Comparison of ENCODE assay signal across 8 mouse cellular contexts in the genomic region with DNA sequence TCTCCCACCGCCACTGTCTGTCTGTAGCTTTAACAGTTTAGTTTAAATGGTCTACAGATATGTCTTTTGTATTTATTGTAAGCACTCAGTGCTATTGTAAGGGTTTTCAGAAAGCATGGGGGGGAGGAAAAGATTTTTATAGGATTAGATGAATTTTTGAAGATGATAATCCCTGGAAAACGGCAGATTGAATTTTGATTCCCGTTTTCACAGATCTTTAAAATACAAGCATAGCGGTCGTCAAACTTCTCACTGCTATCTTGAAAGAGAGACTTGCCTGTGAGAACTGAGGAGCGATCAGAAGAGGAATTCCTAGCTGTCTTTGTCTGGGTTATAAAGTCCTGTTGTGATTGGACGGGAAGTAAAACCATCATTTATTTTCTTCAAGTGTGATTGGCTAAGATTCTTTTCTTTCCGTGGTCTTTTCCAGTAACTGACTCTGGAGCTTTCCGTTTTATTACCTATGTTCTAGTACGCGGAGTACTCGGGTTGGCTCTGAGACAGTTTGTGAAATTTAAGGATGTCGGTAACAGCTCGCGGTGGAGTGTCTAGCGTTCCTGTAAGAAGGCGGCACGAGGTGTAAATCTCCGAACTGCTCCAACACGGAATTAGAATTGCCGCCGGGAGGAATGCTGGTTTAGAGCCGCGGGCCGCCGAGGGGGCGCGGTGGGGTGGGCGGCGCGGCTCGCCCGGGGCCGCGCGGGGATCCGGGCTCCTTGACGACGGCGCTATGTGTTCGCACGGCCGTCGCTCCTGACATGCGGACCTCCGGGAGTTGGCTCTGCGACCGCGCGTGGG. TPM values are rescaled to one million over a fixed set of nuclear protein-coding genes. Genes with fewer than 3 reads are reported as not detected.
DNase-seq lines count a peak whose midpoint lies in the region; ATAC-seq and TF ChIP-seq lines count a peak whose summit lies in the region.

No protein-coding gene starts in this region.

- H3K9me3 ChIP-seq in hindbrain, postnatal 0 days (ENCODE audit: low read length) = no peaks in the 10 kb centered on the region
- no peaks in the 10 kb centered on the region for H3K9me3 ChIP-seq in megakaryocyte, embryonic 14.5 days
- no peaks in the 10 kb centered on the region for H3K9me3 ChIP-seq in stomach, postnatal 0 days (ENCODE audit: control insufficient read depth, low read length)

- 0 out of 2 replicates have a peak, but pooled peaks have one; percentile 21 for TF ChIP-seq POLR2A in cortical plate, adult 2 months (IDR thresholded peaks at IDR 0.05; ENCODE audit: extremely low read depth, insufficient read depth, low read length)

- no peaks in the 10 kb centered on the region for H3K27me3 ChIP-seq in hindbrain, postnatal 0 days (ENCODE audit: insufficient read depth, low read length)
- peaks cover 9% of the 10 kb centered on the region for H3K27me3 ChIP-seq in megakaryocyte, embryonic 14.5 days (replicated peaks)
- no peaks in the 10 kb centered on the region for H3K27me3 ChIP-seq in stomach, postnatal 0 days (ENCODE audit: control insufficient read depth, insufficient read depth, low read length)

- H3K9ac ChIP-seq in hindbrain, postnatal 0 days (replicated peaks; ENCODE audit: low read length) = peak overlapping the region; percentile 85
- H3K9ac ChIP-seq in stomach, postnatal 0 days (ENCODE audit: low read length) = peak overlapping the region; percentile 84

- DNase-seq in heart, adult 11 months = peak; percentile 97
- DNase-seq in heart, postnatal 25 days (ENCODE audit: low spot score) = no peak
- peak; percentile 68 for DNase-seq in gastrocnemius, adult 2 months
- DNase-seq in hindbrain, postnatal 0 days (ENCODE audit: low spot score) = peak; percentile 68
- peak; percentile 52 to 70 for DNase-seq in left cerebral cortex, adult 8-10 months (ENCODE audit: low spot score in 2 of 2)
- DNase-seq in stomach, postnatal 0 days (ENCODE audit: low spot score) = peak; percentile 44

- no peaks in the 10 kb centered on the region for H3K36me3 ChIP-seq in hindbrain, postnatal 0 days (ENCODE audit: insufficient read depth, low read length)
- peaks cover 2% of the 10 kb centered on the region for H3K36me3 ChIP-seq in megakaryocyte, embryonic 14.5 days (replicated peaks; ENCODE audit: low read length)
- no peaks in the 10 kb centered on the region for H3K36me3 ChIP-seq in stomach, postnatal 0 days (ENCODE audit: control insufficient read depth, insufficient read depth, low read length)

- H3K4me1 ChIP-seq in cortical plate, adult 2 months (ENCODE audit: control insufficient read depth, insufficient read depth, low read length) = peaks cover 7% of the 10 kb centered on the region; the same call in 1 of the 2 replicates
- H3K4me1 ChIP-seq in hindbrain, postnatal 0 days (ENCODE audit: insufficient read depth, low read length) = 0 out of 2 replicates have a peak, but pooled peaks cover 10% of the 10 kb centered on the region
- peaks cover 52% of the 10 kb centered on the region for H3K4me1 ChIP-seq in megakaryocyte, embryonic 14.5 days
- H3K4me1 ChIP-seq in stomach, postnatal 0 days (replicated peaks; ENCODE audit: control insufficient read depth, insufficient read depth) = no peaks in the 10 kb centered on the region

- intact Hi-C loops in heart, postnatal 25 days (cut with DNase I) = loop anchor here (2.0 to 5.0 kb wide), 2 partner anchors 29 to 124 kb away; a partner anchor contains a TSS
- intact Hi-C loops in gastrocnemius, adult 2 months (cut with DNase I) = loop anchor here (2.0 to 5.0 kb wide), 2 partner anchors 29 to 61 kb away; a partner anchor contains a TSS

- peak overlapping the region; percentile 96 for H3K27ac ChIP-seq in cortical plate, adult 2 months (ENCODE audit: insufficient read depth, low read length)
- peak overlapping the region; percentile 89 for H3K27ac ChIP-seq in gastrocnemius, adult 2 months
- H3K27ac ChIP-seq in hindbrain, postnatal 0 days = peak overlapping the region; percentile 95
- H3K27ac ChIP-seq in stomach, postnatal 0 days (replicated peaks) = peak overlapping the region; percentile 86

- no peak for TF ChIP-seq EP300 in stomach, postnatal 0 days (optimal IDR thresholded peaks at IDR 0.05)

- peak; percentile 86 for ATAC-seq in hindbrain, postnatal 0 days
- peak; percentile 70 for ATAC-seq in stomach, postnatal 0 days (ENCODE audit: low FRiP score, low TSS enrichment)

- WGBS in hindbrain, postnatal 0 days = under 1% methylated on average over 50 of the region's 50 CpGs
- 2% methylated on average over 50 of the region's 50 CpGs for WGBS in stomach, postnatal 0 days

- peak overlapping the region; percentile 69 for H3K4me2 ChIP-seq in hindbrain, postnatal 0 days (ENCODE audit: low read depth, low read length)
- peak overlapping the region; percentile 99 for H3K4me2 ChIP-seq in stomach, postnatal 0 days (replicated peaks; ENCODE audit: low read depth)

- H3K4me3 ChIP-seq in cortical plate, adult 2 months (ENCODE audit: insufficient read depth, low read length) = peak overlapping the region; percentile 53
- H3K4me3 ChIP-seq in gastrocnemius, adult 2 months = peak overlapping the region; percentile 89
- H3K4me3 ChIP-seq in hindbrain, postnatal 0 days (ENCODE audit: low read length) = peak overlapping the region; percentile 95
- H3K4me3 ChIP-seq in megakaryocyte, embryonic 14.5 days (replicated peaks) = peak overlapping the region; percentile 94
- peak overlapping the region; percentile 81 for H3K4me3 ChIP-seq in stomach, postnatal 0 days (ENCODE audit: low read depth, low read length)

- TF ChIP-seq CTCF in cortical plate, adult 2 months (IDR thresholded peaks at IDR 0.05; ENCODE audit: extremely low read depth, insufficient read depth, low read length) = no peak
- TF ChIP-seq CTCF in gastrocnemius, adult 2 months (IDR thresholded peaks at IDR 0.05) = no peak
- no peak for TF ChIP-seq CTCF in hindbrain, postnatal 0 days (IDR thresholded peaks at IDR 0.05; ENCODE audit: low read depth)
- no peak for TF ChIP-seq CTCF in stomach, postnatal 0 days (IDR thresholded peaks at IDR 0.05; ENCODE audit: low read depth)

RNA-seq across cellular contexts. Expression of a gene that starts 29.5 kb away (rescaled TPM):
- 10 to 100 TPM; 21.4 to 22.9 TPM for total RNA-seq in heart, postnatal 25 days (2021)
- 23.5 and 26.4 TPM in 2 replicates for polyA plus RNA-seq in cortical plate, adult 2 months (2012; rRNA removed)
- 10 to 100 TPM in 1 of 2 experiments, 1 to 10 TPM in 1; 9.7 to 10.8 TPM for total RNA-seq in gastrocnemius, adult 2 months (2021)
- 33.9 and 35.5 TPM in 2 replicates for total RNA-seq in hindbrain, postnatal 0 days (2014; rRNA removed)
- polyA plus RNA-seq in hindbrain, postnatal 0 days (2015; fragmentation: Nextera tagmentation; extraction: Ambion mirVana) = 36.2 and 37.5 TPM in 2 replicates
- total RNA-seq in left cerebral cortex, adult 8-10 months (2022) = 10 to 100 TPM; 20.1 to 23.5 (median 21.3) TPM
- polyA plus RNA-seq in megakaryocyte, embryonic 14.5 days (2012; ENCODE audit: insufficient read depth, low replicate concordance) = 0.62 and 0.97 TPM in 2 replicates
- polyA plus RNA-seq in stomach, postnatal 0 days (2015; fragmentation: Nextera tagmentation; extraction: Ambion mirVana) = 38.2 and 38.6 TPM in 2 replicates

RNA-seq across cellular contexts. Expression of a gene that starts 30.3 kb away (rescaled TPM):
- 10 to 100 TPM; 38.5 to 40.9 TPM for total RNA-seq in heart, postnatal 25 days (2021)
- polyA plus RNA-seq in cortical plate, adult 2 months (2012; rRNA removed) = 31.8 and 32.4 TPM in 2 replicates
- 10 to 100 TPM; 23.7 to 26.6 TPM for total RNA-seq in gastrocnemius, adult 2 months (2021)
- total RNA-seq in hindbrain, postnatal 0 days (2014; rRNA removed) = 53.7 and 54.1 TPM in 2 replicates
- 45.4 and 45.6 TPM in 2 replicates for polyA plus RNA-seq in hindbrain, postnatal 0 days (2015; fragmentation: Nextera tagmentation; extraction: Ambion mirVana)
- 10 to 100 TPM; 78.0 to 83.1 (median 80.7) TPM for total RNA-seq in left cerebral cortex, adult 8-10 months (2022)
- polyA plus RNA-seq in megakaryocyte, embryonic 14.5 days (2012; ENCODE audit: insufficient read depth, low replicate concordance) = 0.47 and 4.9 TPM in 2 replicates
- 28.8 and 30.7 TPM in 2 replicates for polyA plus RNA-seq in stomach, postnatal 0 days (2015; fragmentation: Nextera tagmentation; extraction: Ambion mirVana)
